Mouse (Mus musculus) liver, embryonic 15.5 days (tissue): ENCODE measurements around the gene Zmiz2. TPM values are rescaled to one million over a fixed set of nuclear protein-coding genes. Genes with fewer than 3 reads are reported as not detected.

Experiments used
- ATAC-seq: fragments of 200-750 bp; cut with Nextera tagmentation; 2 replicates; pipeline ENCODE4 v1.8.0; 2017; ENCODE audit warnings: moderate number of reproducible peaks, mild to moderate bottlenecking, moderate library complexity; ENCODE audit not compliant: insufficient read depth
- H3K27ac ChIP-seq: fragments of 300-500 bp; sonication (generic); replicated peaks from 2 replicates; pipeline ENCODE4 v1.5.1; 2015; ENCODE audit warnings: mild to moderate bottlenecking, inconsistent platforms
- H3K27me3 ChIP-seq: fragments of 300-500 bp; sonication (generic); 2 replicates; pipeline ENCODE4 v1.6.1; 2015; ENCODE audit warnings: mild to moderate bottlenecking, inconsistent platforms
- H3K36me3 ChIP-seq: fragments of 300-500 bp; sonication (generic); replicated peaks from 2 replicates; pipeline ENCODE4 v1.6.1; 2015; ENCODE audit warnings: moderate library complexity, mild to moderate bottlenecking, inconsistent platforms
- H3K4me1 ChIP-seq: fragments of 300-500 bp; sonication (generic); replicated peaks from 2 replicates; pipeline ENCODE4 v1.6.1; 2015; ENCODE audit warnings: inconsistent platforms
- H3K4me2 ChIP-seq: fragments of 300-500 bp; sonication (generic); 2 replicates; pipeline ENCODE4 v1.6.1; 2015; ENCODE audit warnings: moderate library complexity, mild to moderate bottlenecking, inconsistent platforms
- H3K4me3 ChIP-seq: fragments of 300-500 bp; sonication (generic); replicated peaks from 2 replicates; pipeline ENCODE4 v1.5.1; 2015; ENCODE audit warnings: mild to moderate bottlenecking, inconsistent platforms
- H3K9ac ChIP-seq: fragments of 300-500 bp; sonication (generic); 2 replicates; pipeline ENCODE4 v1.6.1; 2015; ENCODE audit warnings: moderate library complexity, mild to moderate bottlenecking, inconsistent platforms
- H3K9me3 ChIP-seq: fragments of 300-500 bp; sonication (generic); replicated peaks from 2 replicates; pipeline ENCODE4 v1.6.1; 2016; ENCODE audit warnings: inconsistent platforms
- WGBS: fragments of 180-500 bp; shearing (Covaris S2); methylation state at CpG from one replicate; pipeline ENCODE4 v1.1.7; 2015; ENCODE audit warnings: mixed read lengths; ENCODE audit not compliant: insufficient replicate concordance; 5-methylcytosine and 5-hydroxymethylcytosine counted together
- polyA plus RNA-seq: library from polyadenylated mRNA; unstranded; fragments of >200 nt; fragmentation: Nextera tagmentation; extraction: Ambion mirVana; gene quantifications from 2 replicates; pipeline ENCODE4 v1.2.1, GENCODE M21; 2015

The Zmiz2 gene
- polyA plus RNA-seq, 1 experiment from 2014 or later = 3.5 TPM

DNA sequence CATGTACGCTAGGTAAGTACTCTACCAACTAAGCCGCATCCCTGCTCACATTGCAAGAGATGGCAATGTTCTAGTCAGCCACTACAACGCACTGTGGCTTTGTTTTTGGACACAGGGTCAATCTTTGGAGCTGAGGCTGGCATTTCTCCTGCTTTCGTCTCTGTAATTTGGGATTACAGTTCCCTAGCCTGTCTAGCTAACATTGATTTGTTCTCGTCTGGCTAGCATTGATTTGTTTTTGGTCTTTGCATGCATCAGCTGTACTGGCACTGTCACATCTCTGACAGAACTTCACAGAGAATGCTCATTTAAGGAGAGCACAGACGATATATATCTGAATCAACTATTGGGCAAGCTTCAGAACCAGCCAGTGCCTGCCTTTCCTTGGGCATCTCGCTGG is 41.3 kb downstream of the Zmiz2 start:
- Histone ChIP-seq H3K27me3 (no peaks in the 10 kb centered on the region), H3K27ac (no peak overlapping the region), H3K9ac (no peak overlapping the region), H3K36me3 (peaks cover 97% of the 10 kb centered on the region), H3K4me2 (no peak overlapping the region), H3K4me3 (no peak overlapping the region), H3K9me3 (no peaks in the 10 kb centered on the region), H3K4me1 (no peaks in the 10 kb centered on the region)
- no peak for ATAC-seq
- WGBS = 84% methylated on average over 7 of the region's 7 CpGs

DNA sequence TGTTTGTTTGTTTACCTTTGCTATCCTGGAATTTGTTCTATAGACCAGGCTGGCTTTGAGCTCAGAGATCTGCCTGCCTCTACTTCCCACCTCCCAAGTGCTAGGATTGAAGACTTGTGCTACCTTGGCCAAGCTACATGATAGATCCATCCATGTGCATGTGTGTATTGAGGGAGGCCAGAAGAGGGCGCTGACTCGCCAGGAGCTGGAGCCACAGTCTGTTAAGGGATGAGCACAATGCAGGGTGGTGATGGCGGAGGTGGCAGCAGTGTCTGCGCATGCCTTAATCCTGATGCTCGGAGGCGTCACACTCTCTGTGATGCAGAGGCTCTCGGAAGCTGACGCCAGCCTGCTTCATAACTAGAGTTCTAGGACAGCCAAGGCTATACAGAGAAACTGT is 47.6 kb downstream of the Zmiz2 start:
- H3K36me3 ChIP-seq = peaks cover 93% of the 10 kb centered on the region
- peak; percentile 52; the same call in 1 of the 2 replicates for ATAC-seq

DNA sequence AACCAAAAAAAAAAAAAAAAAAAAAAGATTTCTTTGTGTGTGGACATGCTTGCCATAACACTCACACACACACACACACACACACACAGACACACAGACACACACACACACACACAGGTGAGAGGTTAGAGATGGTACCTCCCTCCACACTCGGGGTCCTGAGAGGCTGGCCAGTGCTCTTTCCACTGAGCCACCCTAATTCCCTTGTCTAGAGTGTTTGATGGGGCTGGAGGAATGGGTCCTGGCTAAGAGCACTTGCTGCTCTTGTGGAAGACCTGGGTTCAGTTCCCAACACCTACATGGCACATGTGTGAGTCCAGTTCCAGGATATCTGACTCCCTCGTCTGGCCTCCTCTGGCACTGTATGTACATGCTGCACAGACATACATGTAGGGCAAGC is 48.8 kb downstream of the Zmiz2 start:
- Histone ChIP-seq H3K27ac (no peak overlapping the region), H3K9me3 (no peaks in the 10 kb centered on the region), H3K4me3 (no peak overlapping the region), H3K36me3 (peaks cover 84% of the 10 kb centered on the region), H3K4me2 (no peak overlapping the region), H3K9ac (no peak overlapping the region), H3K4me1 (peaks cover 8% of the 10 kb centered on the region), H3K27me3 (no peaks in the 10 kb centered on the region)
- ATAC-seq = 0 out of 2 replicates have a peak, but pooled peaks have one; percentile 31
- WGBS = 92% methylated on average over 2 of the region's 2 CpGs

More for the DNA sequence above, 47.6 kb downstream of the Zmiz2 start:
- Histone ChIP-seq H3K9ac (no peak overlapping the region), H3K4me3 (no peak overlapping the region), H3K27ac (no peak overlapping the region), H3K27me3 (no peaks in the 10 kb centered on the region), H3K9me3 (no peaks in the 10 kb centered on the region), H3K4me2 (no peak overlapping the region), H3K4me1 (no peaks in the 10 kb centered on the region; the same call in 1 of the 2 replicates)
- 63% methylated on average over 8 of the region's 8 CpGs for WGBS

DNA sequence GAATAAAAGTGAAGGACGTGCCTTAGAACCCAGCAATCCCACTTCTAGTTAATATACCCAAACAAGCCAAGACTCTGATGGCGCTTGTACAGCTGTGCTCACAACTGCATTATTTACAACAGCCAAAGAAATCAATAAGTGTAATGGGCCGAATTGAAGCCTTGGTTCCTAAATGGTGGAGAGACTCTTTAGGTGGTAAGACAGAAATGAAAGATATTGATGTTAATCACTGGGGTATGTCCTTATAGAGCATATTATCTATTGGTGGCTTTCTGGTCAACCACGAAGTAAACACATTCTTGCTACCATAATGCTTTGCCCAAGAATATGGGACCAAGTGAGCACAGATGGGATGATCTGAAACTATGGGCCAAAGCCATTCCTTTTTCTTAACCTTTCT is 51.3 kb downstream of the Zmiz2 start:
- Histone ChIP-seq H3K4me3 (no peak overlapping the region), H3K27me3 (no peaks in the 10 kb centered on the region), H3K27ac (no peak overlapping the region), H3K4me2 (no peak overlapping the region), H3K9me3 (no peaks in the 10 kb centered on the region), H3K4me1 (peaks cover 18% of the 10 kb centered on the region), H3K9ac (no peak overlapping the region), H3K36me3 (peaks cover 59% of the 10 kb centered on the region)
- 83% methylated on average over 4 of the region's 4 CpGs for WGBS
- ATAC-seq = no peak

DNA sequence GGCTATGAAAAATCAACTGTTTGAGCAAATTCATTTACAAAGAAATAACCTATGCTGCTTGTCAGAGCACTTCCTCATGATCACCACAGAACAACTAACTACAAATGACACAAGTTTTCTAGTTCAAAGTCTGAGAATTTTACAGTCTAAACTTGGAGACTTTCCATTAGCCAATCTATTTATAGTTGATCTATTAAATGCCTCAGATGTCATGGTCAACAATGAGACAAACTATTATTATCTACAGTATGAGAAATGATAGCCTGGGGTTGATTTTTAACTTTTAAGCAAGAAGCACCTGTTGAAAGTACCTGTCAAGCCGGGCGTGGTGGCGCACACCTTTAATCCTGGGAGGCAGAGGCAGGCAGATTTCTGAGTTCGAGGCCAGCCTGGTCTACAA is 53.7 kb downstream of the Zmiz2 start:
- Histone ChIP-seq H3K27ac (no peak overlapping the region; the same call in 1 of the 2 replicates), H3K36me3 (peaks cover 35% of the 10 kb centered on the region), H3K4me3 (peak overlapping the region; percentile 96), H3K27me3 (0 out of 2 replicates have a peak, but pooled peaks cover 2% of the 10 kb centered on the region), H3K9me3 (no peaks in the 10 kb centered on the region), H3K9ac (no peak overlapping the region; the same call in 1 of the 2 replicates), H3K4me1 (peaks cover 23% of the 10 kb centered on the region), H3K4me2 (peak overlapping the region; percentile 72)
- ATAC-seq = no peak
- WGBS = 82% methylated on average over 4 of the region's 4 CpGs

DNA sequence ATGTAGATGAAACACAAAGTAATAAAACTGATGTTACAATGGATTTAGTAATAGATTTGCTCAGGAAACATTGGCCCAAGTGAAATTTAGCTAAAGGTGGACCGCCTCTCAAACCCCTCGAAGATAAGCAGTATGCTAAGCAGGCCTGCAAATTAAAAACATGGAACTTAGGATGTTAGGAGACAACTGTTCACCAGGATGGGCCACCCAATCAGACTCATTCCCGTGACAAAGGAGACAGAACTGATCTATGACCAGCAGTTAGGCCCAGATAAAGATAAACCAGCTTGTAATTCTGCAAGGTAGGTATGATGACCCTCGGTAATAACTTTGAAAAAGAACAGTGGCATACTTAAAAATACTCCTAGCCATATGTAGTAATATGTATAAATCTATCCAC is 54.2 kb downstream of the Zmiz2 start:
- Histone ChIP-seq H3K36me3 (peaks cover 29% of the 10 kb centered on the region), H3K27ac (peak overlapping the region; percentile 96), H3K9me3 (no peaks in the 10 kb centered on the region), H3K4me3 (peak overlapping the region; percentile 96), H3K4me2 (peak overlapping the region; percentile 72), H3K27me3 (0 out of 2 replicates have a peak, but pooled peaks cover 3% of the 10 kb centered on the region), H3K4me1 (peaks cover 23% of the 10 kb centered on the region), H3K9ac (peak overlapping the region; percentile 93)
- WGBS = 27% methylated on average over 4 of the region's 4 CpGs
- no peak for ATAC-seq

DNA sequence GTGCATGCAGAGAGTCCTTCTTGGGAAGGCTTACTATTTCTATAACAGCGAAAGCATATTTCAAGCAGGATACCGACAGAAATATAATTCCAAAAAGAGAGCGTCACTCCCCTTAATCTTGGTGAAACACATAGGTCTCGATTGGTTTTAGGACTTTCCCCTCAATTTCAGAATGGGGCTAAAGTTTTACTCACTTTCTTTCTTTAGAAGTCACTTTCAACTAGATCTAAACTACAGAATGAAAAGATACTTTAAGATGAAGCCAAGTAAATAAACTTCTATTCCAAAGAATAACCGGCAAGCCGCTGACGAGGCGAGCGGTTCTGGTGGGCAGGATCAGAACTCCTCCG is 54.8 kb downstream of the Zmiz2 start:
- 0 out of 2 replicates have a peak, but pooled peaks cover 3% of the 10 kb centered on the region for H3K27me3 ChIP-seq
- peak overlapping the region; percentile 93 for H3K9ac ChIP-seq
- H3K36me3 ChIP-seq = peaks cover 23% of the 10 kb centered on the region
- under 1% methylated on average over 10 of the region's 10 CpGs for WGBS
- peak overlapping the region; percentile 96 for H3K27ac ChIP-seq
- peaks cover 23% of the 10 kb centered on the region for H3K4me1 ChIP-seq
- ATAC-seq = no peak
- peak overlapping the region; percentile 72 for H3K4me2 ChIP-seq
- H3K4me3 ChIP-seq = peak overlapping the region; percentile 96
- no peaks in the 10 kb centered on the region for H3K9me3 ChIP-seq

DNA sequence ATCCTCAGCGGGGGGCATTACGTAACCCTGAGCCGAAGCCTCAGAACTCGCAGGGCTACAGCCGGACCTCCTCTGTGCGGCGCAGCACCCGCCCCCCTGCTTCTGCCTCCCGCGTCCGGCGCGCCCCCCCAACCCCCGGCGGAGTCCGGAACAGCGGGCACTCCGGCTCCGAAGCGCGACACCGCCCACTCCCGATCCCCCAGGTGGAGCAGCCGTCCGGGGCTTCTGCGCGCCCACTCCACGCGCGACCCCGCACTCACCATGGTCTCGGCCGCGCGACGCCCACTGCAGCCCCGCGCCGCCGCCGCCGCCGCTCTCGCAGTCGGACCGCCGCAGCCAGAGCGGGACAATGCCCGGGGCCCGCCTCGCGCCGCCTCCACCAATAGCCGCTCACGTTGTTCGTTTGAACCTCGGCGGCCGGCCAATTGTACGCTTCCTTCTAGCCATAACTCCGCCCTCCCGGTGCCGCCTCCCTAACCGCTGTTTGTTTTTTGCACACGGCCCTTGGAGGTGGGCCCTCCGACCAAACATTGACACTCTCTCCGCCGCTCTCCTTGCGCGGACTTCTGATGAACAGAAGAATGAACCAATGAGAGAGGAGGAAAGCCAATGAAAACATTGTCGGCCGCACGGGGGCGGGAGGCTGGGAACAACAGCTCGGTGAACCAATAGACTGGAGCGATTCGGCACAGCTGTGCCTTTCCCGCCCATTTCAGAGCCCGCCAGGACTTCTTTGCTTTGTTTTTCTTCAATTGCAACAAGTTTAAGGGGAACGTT is 55.4 kb downstream of the Zmiz2 start, which contains the start of gene H2afv:
TSS of gene H2afv (minus strand) at position 367 of the 777 bp plus-strand sequence.
- under 1% methylated on average over 78 of the region's 80 CpGs for WGBS
- Histone ChIP-seq H3K4me3 (peak within 1 kb of the TSS; percentile 96), H3K27me3 (0 out of 2 replicates have a peak, but pooled peaks cover 3% of the 10 kb centered on the region), H3K4me2 (peak within 1 kb of the TSS; percentile 72), H3K36me3 (peaks cover 18% of the 10 kb centered on the region), H3K9me3 (no peaks in the 10 kb centered on the region), H3K9ac (peak within 1 kb of the TSS; percentile 93), H3K27ac (peak within 1 kb of the TSS; percentile 96), H3K4me1 (peaks cover 23% of the 10 kb centered on the region)
- peak; percentile 96 for ATAC-seq

DNA sequence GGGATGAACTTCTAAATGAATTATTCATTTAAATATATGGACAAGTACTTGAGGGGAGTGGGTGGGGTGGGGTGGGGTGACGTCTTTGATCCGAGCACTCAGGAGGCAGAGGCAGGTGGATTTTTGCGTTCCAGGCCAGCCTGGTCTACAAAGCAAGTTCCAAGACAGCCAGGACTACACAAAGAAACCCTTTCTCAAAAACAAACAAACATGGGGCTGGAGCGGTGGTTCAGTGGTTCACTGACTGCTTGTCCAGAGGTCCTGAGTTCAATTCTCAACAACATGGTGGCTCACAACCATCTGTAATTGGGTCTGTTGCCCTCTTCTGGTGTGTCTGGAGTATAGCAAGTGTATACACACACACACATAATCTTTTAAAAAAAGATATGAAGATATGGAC is 56.6 kb downstream of the Zmiz2 start:
- Histone ChIP-seq H3K9ac (0 out of 2 replicates have a peak overlapping the region, but pooled peaks have one; percentile 51), H3K36me3 (peaks cover 12% of the 10 kb centered on the region), H3K4me1 (peaks cover 23% of the 10 kb centered on the region), H3K27ac (no peak overlapping the region), H3K27me3 (0 out of 2 replicates have a peak, but pooled peaks cover 3% of the 10 kb centered on the region), H3K4me2 (peak overlapping the region; percentile 66), H3K9me3 (no peaks in the 10 kb centered on the region), H3K4me3 (peak overlapping the region; percentile 96)
- no peak for ATAC-seq
- WGBS = 57% methylated on average over 4 of the region's 4 CpGs

DNA sequence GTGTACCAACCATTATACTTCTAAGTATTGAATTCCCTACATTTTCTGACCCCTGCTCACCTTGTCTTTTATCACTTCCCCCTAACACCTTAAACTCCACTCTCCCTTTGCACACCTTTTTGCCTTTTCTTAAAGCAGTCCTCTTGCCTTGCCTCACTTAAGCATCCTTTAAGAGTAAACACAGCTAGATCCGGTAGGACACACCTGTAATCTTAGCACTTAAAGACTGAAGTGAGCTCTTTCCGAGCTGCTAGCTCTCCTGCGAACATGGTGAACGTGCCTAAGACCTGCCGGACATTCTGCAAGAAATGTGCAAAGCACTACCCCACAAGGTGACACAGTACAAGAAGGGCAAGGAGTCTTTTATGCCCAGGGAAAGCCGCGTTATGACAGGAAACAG is 57.1 kb downstream of the Zmiz2 start:
- H3K4me2 ChIP-seq = no peak overlapping the region
- H3K4me1 ChIP-seq = peaks cover 23% of the 10 kb centered on the region
- H3K36me3 ChIP-seq = peaks cover 7% of the 10 kb centered on the region
- WGBS = 85% methylated on average over 7 of the region's 7 CpGs
- no peak overlapping the region for H3K4me3 ChIP-seq
- H3K27ac ChIP-seq = no peak overlapping the region
- no peak overlapping the region for H3K9ac ChIP-seq
- 0 out of 2 replicates have a peak, but pooled peaks cover 3% of the 10 kb centered on the region for H3K27me3 ChIP-seq
- no peaks in the 10 kb centered on the region for H3K9me3 ChIP-seq
- no peak for ATAC-seq

DNA sequence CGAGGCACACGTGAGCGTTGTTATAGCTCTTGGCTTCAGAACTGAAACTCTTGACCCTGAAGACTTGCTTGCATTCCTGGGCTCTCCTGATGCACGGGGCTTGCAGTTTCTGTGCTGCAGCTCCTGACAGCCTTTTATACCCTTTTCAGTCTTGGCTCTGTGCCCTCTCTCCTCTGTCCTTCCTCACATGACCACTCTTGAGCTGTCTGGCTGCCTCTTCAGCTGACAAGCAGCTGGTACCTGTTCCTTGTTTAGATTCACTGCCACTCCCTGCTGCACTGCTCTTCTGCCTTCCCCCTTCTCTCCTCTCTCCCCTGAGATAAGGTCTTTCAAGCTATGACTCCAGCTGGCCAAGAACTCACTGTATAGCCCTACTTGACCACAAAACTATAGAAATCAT is 58.6 kb downstream of the Zmiz2 start:
- H3K9me3 ChIP-seq = no peaks in the 10 kb centered on the region
- no peak overlapping the region for H3K9ac ChIP-seq
- 79% methylated on average over 4 of the region's 4 CpGs for WGBS
- peaks cover 17% of the 10 kb centered on the region for H3K4me1 ChIP-seq
- no peaks in the 10 kb centered on the region for H3K36me3 ChIP-seq
- H3K4me2 ChIP-seq = no peak overlapping the region
- no peak overlapping the region for H3K4me3 ChIP-seq
- no peak for ATAC-seq
- H3K27me3 ChIP-seq = 0 out of 2 replicates have a peak, but pooled peaks cover 3% of the 10 kb centered on the region
- H3K27ac ChIP-seq = no peak overlapping the region
